Mouse (Mus musculus) small intestine, adult 2 months (tissue): Measurements from ENCODE around the gene Cidec.

Experiments used
- CTCF ChIP-seq: fragments of 200-500 bp; IDR thresholded peaks from 2 replicates; pipeline ENCODE4 v1.5.1; 2012; ENCODE audit warnings: low read depth, mild to moderate bottlenecking, control low read depth, inconsistent platforms, low read length, moderate library complexity, mixed read lengths; ENCODE audit not compliant: insufficient replicate concordance, insufficient read length; ENCODE audit errors: extremely low read depth
- POLR2A ChIP-seq: fragments of 200-500 bp; IDR thresholded peaks from 2 replicates; pipeline ENCODE4 v1.6.1; 2012; ENCODE audit warnings: low read depth, mild to moderate bottlenecking, control low read depth, inconsistent platforms, low read length, moderate library complexity

DNA sequence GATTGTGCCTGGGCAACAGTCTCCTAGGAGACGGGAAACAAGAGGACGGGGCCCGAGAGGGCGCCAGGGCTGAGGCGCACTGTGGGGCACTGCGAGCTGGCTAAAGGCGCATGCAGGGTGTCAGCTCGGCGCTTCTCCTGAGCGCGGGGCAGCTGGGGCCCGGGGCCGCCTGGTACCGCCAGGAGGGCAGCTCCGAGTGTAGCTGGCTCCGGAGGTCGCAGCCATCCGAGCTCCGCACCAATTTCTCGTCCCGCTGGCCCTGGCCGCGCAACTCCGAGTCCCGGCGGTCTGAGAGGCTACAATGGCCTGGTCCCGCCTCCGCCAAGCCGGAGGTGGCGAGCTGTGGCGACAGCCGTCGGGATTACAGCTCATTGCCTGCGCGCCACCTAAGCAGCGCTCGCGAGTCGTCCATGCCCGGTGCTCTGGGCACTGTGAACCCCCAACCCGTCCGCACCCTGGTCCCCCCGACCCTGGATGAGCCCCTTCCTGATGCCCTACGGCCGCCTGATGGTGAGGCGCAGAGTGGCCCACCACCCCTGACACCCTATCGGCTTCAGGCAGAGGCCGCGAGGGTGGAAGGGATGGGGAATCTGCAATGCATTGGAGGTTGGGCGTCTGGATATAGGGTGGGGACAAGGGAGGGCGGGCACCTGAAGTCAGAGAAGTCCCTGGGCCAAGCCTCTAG lies 43.0 kb downstream of the Cidec start:
- TF ChIP-seq POLR2A (no peak), CTCF (no peak)
